Mouse (Mus musculus): Measurements from ENCODE around the gene Eif3i. TPM values are rescaled to one million over a fixed set of nuclear protein-coding genes. Genes with fewer than 3 reads are reported as not detected.

The Eif3i gene
- total and polyA plus RNA-seq, 3 experiments = 446 to 753 (median 667) TPM

DNA sequence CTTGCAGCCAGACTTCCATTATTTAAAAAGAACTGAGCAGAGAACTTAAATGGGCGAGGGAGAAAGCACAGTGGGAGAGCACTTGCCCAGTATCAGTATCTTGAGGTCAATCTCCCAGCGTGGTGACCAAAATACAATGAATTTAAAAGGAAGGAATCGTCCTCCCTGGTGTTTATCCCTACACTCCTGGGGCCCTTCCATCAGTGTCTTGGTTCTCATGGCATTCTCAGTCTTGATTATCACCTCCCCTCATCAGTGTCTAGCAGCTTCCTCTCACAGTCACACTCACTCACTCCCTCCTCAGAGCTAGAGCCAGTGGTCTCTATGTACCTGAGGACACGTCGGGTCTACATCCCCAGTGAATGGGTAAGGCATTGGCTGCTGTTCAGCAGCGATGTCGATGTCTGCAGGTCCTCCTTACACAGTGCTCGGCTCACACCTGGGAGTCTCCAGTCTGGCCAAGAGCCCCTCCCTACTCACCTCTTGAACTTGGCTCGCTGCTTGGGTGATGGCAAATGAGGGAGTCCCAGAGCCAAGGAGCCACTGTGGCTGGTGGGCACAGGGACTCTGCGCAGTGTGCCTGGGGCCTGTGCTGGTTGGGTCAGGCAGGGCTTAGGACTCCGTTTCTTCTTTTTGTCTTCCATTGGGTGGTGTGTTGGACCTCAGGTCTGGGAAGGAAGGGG lies 21.8 kb upstream of the Eif3i start:
- Histone ChIP-seq H3K36me3 (replicated peaks in 1 of 2; ENCODE audit: control insufficient read depth in 1 of 2, insufficient read depth in 1 of 2, low read length in 1 of 2) (peaks cover 16 to 38% of the 10 kb centered on the region in 2 experiments), H3K4me1 (ENCODE audit: control insufficient read depth in 1 of 2, insufficient read depth in 2 of 2) (peaks cover 11 to 74% of the 10 kb centered on the region in 2 experiments), H3K9ac (ENCODE audit: insufficient read depth, low read depth) (no peak overlapping the region), H3K9me3 (replicated peaks; ENCODE audit: low read length) (no peaks in the 10 kb centered on the region), H3K27ac (ENCODE audit: insufficient read depth, low read depth) (0 out of 2 replicates have a peak overlapping the region, but pooled peaks have one; percentile 1), H3K4me2 (ENCODE audit: insufficient read depth, low read depth, poor library complexity, severe bottlenecking) (no peak overlapping the region), H3K79me2 (replicated peaks; ENCODE audit: control insufficient read depth, extremely low read depth, insufficient read depth, poor library complexity, severe bottlenecking) (no peaks in the 10 kb centered on the region), H3K4me3 (replicated peaks in 1 of 3; ENCODE audit: low read depth in 2 of 3, low read length in 2 of 3, poor library complexity in 1 of 3) (peak overlapping the region in 1 of 3 experiments; percentile 77), H3K27me3 (replicated peaks) (no peaks in the 10 kb centered on the region)
- TF ChIP-seq EP300 (IDR thresholded peaks at IDR 0.05; ENCODE audit: low read length) (no peak), HCFC1 (IDR thresholded peaks at IDR 0.05; ENCODE audit: low read depth, low read length) (no peak), NELFE (IDR thresholded peaks at IDR 0.05; ENCODE audit: low read depth, low read length) (no peak), ETS1 (conservative IDR thresholded peaks at IDR 0.05; ENCODE audit: low read depth, low read length) (no peak), ZMIZ1 (IDR thresholded peaks at IDR 0.05; ENCODE audit: low read depth, low read length) (no peak), GABPA (IDR thresholded peaks at IDR 0.05; ENCODE audit: insufficient replicate concordance, low read depth, low read length) (no peak), NRF1 (IDR thresholded peaks at IDR 0.05; ENCODE audit: low read depth, low read length) (no peak), ZC3H11A (IDR thresholded peaks at IDR 0.05; ENCODE audit: low read depth, low read length) (no peak), BHLHE40 (IDR thresholded peaks at IDR 0.05; ENCODE audit: low read depth, low read length) (no peak), ZKSCAN1 (IDR thresholded peaks at IDR 0.05; ENCODE audit: borderline replicate concordance, low read depth, low read length) (no peak), JUND (conservative IDR thresholded peaks at IDR 0.05; ENCODE audit: low read depth, low read length) (no peak), POLR2A (IDR thresholded peaks at IDR 0.05; ENCODE audit: low read depth, low read length) (no peak), ELF1 (IDR thresholded peaks at IDR 0.05; ENCODE audit: low read depth, low read length) (no peak), JUN (IDR thresholded peaks at IDR 0.05; ENCODE audit: insufficient read depth, low read depth, low read length) (no peak), TBP (conservative IDR thresholded peaks at IDR 0.05; ENCODE audit: low read depth, low read length) (no peak), SMC3 (IDR thresholded peaks at IDR 0.05; ENCODE audit: low read depth, low read length) (no peak), RCOR1 (conservative IDR thresholded peaks at IDR 0.05; ENCODE audit: low read depth, low read length) (no peak)
- in situ Hi-C loops (cut with MboI; ENCODE audit: low pct_ligation_motif_present, low pct_unique_long_range_greater_than_20kb, low sequenced_read_pairs) = loop anchor here (25.0 kb wide), 1 partner anchor 260 kb away; no protein-coding TSS in a partner anchor
- dilution Hi-C loops (cut with MboI; ENCODE audit: extremely low pct_ligation_motif_present, extremely low pct_unique_long_range_greater_than_20kb, low sequenced_read_pairs) = no loop called here
- no peak for DNase-seq (ENCODE audit: extremely low read depth)

DNA sequence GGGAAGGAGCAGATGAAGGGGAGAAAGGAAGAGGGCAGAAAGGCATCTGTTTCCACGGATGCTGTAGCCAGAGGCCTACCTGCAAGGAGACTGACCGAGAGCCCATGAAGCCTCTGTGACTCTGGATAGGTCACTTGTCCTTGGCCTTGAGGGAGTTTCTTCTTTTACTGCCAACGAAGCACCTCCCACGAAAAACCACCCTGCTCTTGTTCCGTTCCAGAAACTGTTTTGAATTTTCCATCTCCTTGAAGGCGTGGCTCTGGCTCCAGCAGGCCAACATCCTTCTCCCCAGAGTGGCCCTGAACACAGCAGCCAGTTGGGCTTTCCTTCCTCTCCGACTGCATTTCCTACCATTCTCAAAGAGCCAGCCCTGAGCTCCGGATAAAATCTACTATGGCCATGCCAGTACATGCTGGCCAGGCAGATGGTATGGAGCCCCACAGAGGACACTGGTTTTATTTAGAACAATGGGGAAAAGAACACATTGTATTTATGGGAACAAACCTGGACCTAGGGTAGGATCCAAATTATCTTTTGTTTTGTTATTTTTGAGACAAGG lies 20.9 kb upstream of the Eif3i start:
- Histone ChIP-seq H3K36me3 (replicated peaks in 1 of 2; ENCODE audit: control insufficient read depth in 1 of 2, insufficient read depth in 1 of 2, low read length in 1 of 2) (peaks cover 19 to 38% of the 10 kb centered on the region in 2 experiments), H3K4me3 (replicated peaks in 1 of 3; ENCODE audit: low read depth in 2 of 3, low read length in 2 of 3, poor library complexity in 1 of 3) (peak overlapping the region; percentile 47 to 53 (median 49)), H3K79me2 (replicated peaks; ENCODE audit: control insufficient read depth, extremely low read depth, insufficient read depth, poor library complexity, severe bottlenecking) (no peaks in the 10 kb centered on the region), H3K4me2 (ENCODE audit: insufficient read depth, low read depth, poor library complexity, severe bottlenecking) (peak overlapping the region; percentile 52), H3K27ac (ENCODE audit: insufficient read depth, low read depth) (peak overlapping the region; percentile 74), H3K9me3 (replicated peaks; ENCODE audit: low read length) (no peaks in the 10 kb centered on the region), H3K4me1 (ENCODE audit: control insufficient read depth in 1 of 2, insufficient read depth in 2 of 2) (peaks cover 11 to 71% of the 10 kb centered on the region in 2 experiments), H3K27me3 (replicated peaks) (no peaks in the 10 kb centered on the region), H3K9ac (ENCODE audit: insufficient read depth, low read depth) (peak overlapping the region; percentile 57)
- dilution Hi-C loops (cut with MboI; ENCODE audit: extremely low pct_ligation_motif_present, extremely low pct_unique_long_range_greater_than_20kb, low sequenced_read_pairs) = no loop called here
- in situ Hi-C loops (cut with MboI; ENCODE audit: low pct_ligation_motif_present, low pct_unique_long_range_greater_than_20kb, low sequenced_read_pairs) = loop anchor here (25.0 kb wide), 1 partner anchor 259 kb away; no protein-coding TSS in a partner anchor
- peak; percentile 88 for DNase-seq (ENCODE audit: extremely low read depth)
- TF ChIP-seq MEF2A (IDR thresholded peaks at IDR 0.05; ENCODE audit: borderline replicate concordance, low read depth, low read length) = peak; percentile 7; the same call in 1 of the 2 replicates
- no peak for TF ChIP-seq RCOR1 (conservative IDR thresholded peaks at IDR 0.05; ENCODE audit: low read depth, low read length)
- no peak for TF ChIP-seq CTCF (conservative IDR thresholded peaks at IDR 0.05 in 1 of 2, IDR thresholded peaks at IDR 0.05 in 1 of 2; ENCODE audit: low read depth in 2 of 2, low read length in 2 of 2)
- TF ChIP-seq POLR2AphosphoS2 (IDR thresholded peaks at IDR 0.05; ENCODE audit: low read depth, low read length) = no peak; the same call in 1 of the 2 replicates
- no peak; the same call in 1 of the 2 replicates for TF ChIP-seq ZMIZ1 (IDR thresholded peaks at IDR 0.05; ENCODE audit: low read depth, low read length)
- no peak for TF ChIP-seq BHLHE40 (IDR thresholded peaks at IDR 0.05; ENCODE audit: low read depth, low read length)
- TF ChIP-seq USF2 (conservative IDR thresholded peaks at IDR 0.05; ENCODE audit: low read depth, low read length) = no peak
- TF ChIP-seq JUN (IDR thresholded peaks at IDR 0.05; ENCODE audit: insufficient read depth, low read depth, low read length) = no peak
- no peak for TF ChIP-seq USF1 (IDR thresholded peaks at IDR 0.05; ENCODE audit: low read depth, low read length)
- no peak for TF ChIP-seq MAZ (IDR thresholded peaks at IDR 0.05; ENCODE audit: low read depth, low read length)
- no peak for TF ChIP-seq ZNF384 (IDR thresholded peaks at IDR 0.05; ENCODE audit: low read depth, low read length)
- no peak for TF ChIP-seq RAD21 (IDR thresholded peaks at IDR 0.05; ENCODE audit: low read depth, low read length)
- no peak for TF ChIP-seq GABPA (IDR thresholded peaks at IDR 0.05; ENCODE audit: insufficient replicate concordance, low read depth, low read length)
- TF ChIP-seq CHD1 (IDR thresholded peaks at IDR 0.05; ENCODE audit: low read depth, low read length) = no peak
- no peak for TF ChIP-seq ZC3H11A (IDR thresholded peaks at IDR 0.05; ENCODE audit: low read depth, low read length)
- TF ChIP-seq HCFC1 (IDR thresholded peaks at IDR 0.05; ENCODE audit: low read depth, low read length) = no peak
- no peak for TF ChIP-seq MXI1 (IDR thresholded peaks at IDR 0.05; ENCODE audit: low read depth, low read length)
- TF ChIP-seq ETS1 (conservative IDR thresholded peaks at IDR 0.05; ENCODE audit: low read depth, low read length) = peak; percentile 46
- TF ChIP-seq POLR2A (IDR thresholded peaks at IDR 0.05; ENCODE audit: low read depth, low read length) = peak; percentile 67
- peak; percentile 78 for TF ChIP-seq MYC (IDR thresholded peaks at IDR 0.05; ENCODE audit: low read depth, low read length)
- TF ChIP-seq E2F4 (IDR thresholded peaks at IDR 0.05; ENCODE audit: insufficient replicate concordance, low read depth, low read length) = no peak

All from CH12.LX (cell line).